Mouse (Mus musculus) inflammation-experienced regulatory T-cells, adult 6 months (primary cell): ENCODE results near the gene Tomm40. TPM values are rescaled to one million over a fixed set of nuclear protein-coding genes. Genes with fewer than 3 reads are reported as not detected.

ENCODE experiments used
- ATAC-seq: one replicate; pipeline ENCODE4 v1.8.0; 2017
- polyA plus RNA-seq, 3 experiments: library from polyadenylated mRNA; unstranded; fragments of 100-300 nt; shearing (Covaris generic); gene quantifications; one replicate each; pipeline ENCODE4 v1.2.1; 2017

Tomm40 gene
- polyA plus RNA-seq, 3 experiments from 2014 or later, result 7.3 to 10.5 (median 8.0) TPM

GRCm38 (mm10) chr7:19744590-19745385 is 29.6 kb upstream of the Tomm40 start:
- ATAC-seq, result no peak

- no peak for ATAC-seq
These were observed 28.6 kb upstream of the Tomm40 start for GRCm38 (mm10) chr7:19743791-19744190.

GRCm38 (mm10) chr7:19742468-19742867 is 27.2 kb upstream of the Tomm40 start:
- no peak for ATAC-seq

- ATAC-seq, result no peak
These were observed 26.2 kb upstream of the Tomm40 start for GRCm38 (mm10) chr7:19741329-19742031.

GRCm38 (mm10) chr7:19740269-19740668 is 25.0 kb upstream of the Tomm40 start:
- no peak for ATAC-seq

GRCm38 (mm10) chr7:19738771-19739170 is 23.5 kb upstream of the Tomm40 start:
- ATAC-seq, result no peak

GRCm38 (mm10) chr7:19736389-19737057 is 21.3 kb upstream of the Tomm40 start:
- ATAC-seq, result no peak

GRCm38 (mm10) chr7:19734178-19734666 is 19.0 kb upstream of the Tomm40 start:
- no peak for ATAC-seq

- ATAC-seq, result no peak
These were observed 11.3 kb upstream of the Tomm40 start for GRCm38 (mm10) chr7:19726541-19726940.

GRCm38 (mm10) chr7:19724167-19724566 is 8.9 kb upstream of the Tomm40 start:
- no peak for ATAC-seq

- ATAC-seq, result no peak
These were observed 7.5 kb upstream of the Tomm40 start for GRCm38 (mm10) chr7:19722754-19723195.

- ATAC-seq, result no peak
These were observed 4.0 kb upstream of the Tomm40 start for GRCm38 (mm10) chr7:19719200-19719599.

- no peak for ATAC-seq
These were observed 3.2 kb upstream of the Tomm40 start for GRCm38 (mm10) chr7:19718297-19718952.

- ATAC-seq, result no peak
These were observed 2.1 kb upstream of the Tomm40 start for GRCm38 (mm10) chr7:19717346-19717745.

- ATAC-seq, result no peak
These were observed 1.6 kb upstream of the Tomm40 start for GRCm38 (mm10) chr7:19716822-19717221.

- ATAC-seq, result peak; percentile 15
These were observed 931 bp upstream of the Tomm40 start for GRCm38 (mm10) chr7:19716055-19716682.

GRCm38 (mm10) chr7:19714836-19715235 is 402 bp downstream of the Tomm40 start:
- ATAC-seq, result no peak

GRCm38 (mm10) chr7:19713598-19713997 is 1.6 kb downstream of the Tomm40 start:
- ATAC-seq, result no peak

- ATAC-seq, result no peak
These were observed 2.0 kb downstream of the Tomm40 start for GRCm38 (mm10) chr7:19713196-19713595.

GRCm38 (mm10) chr7:19712414-19712813 is 2.8 kb downstream of the Tomm40 start:
- no peak for ATAC-seq

GRCm38 (mm10) chr7:19710650-19711049 is 4.6 kb downstream of the Tomm40 start:
- ATAC-seq, result no peak

- no peak for ATAC-seq
These were observed 10.0 kb downstream of the Tomm40 start for GRCm38 (mm10) chr7:19705271-19705670.
